ENCODE assay signal across 10 mouse cellular contexts in the genomic region with DNA sequence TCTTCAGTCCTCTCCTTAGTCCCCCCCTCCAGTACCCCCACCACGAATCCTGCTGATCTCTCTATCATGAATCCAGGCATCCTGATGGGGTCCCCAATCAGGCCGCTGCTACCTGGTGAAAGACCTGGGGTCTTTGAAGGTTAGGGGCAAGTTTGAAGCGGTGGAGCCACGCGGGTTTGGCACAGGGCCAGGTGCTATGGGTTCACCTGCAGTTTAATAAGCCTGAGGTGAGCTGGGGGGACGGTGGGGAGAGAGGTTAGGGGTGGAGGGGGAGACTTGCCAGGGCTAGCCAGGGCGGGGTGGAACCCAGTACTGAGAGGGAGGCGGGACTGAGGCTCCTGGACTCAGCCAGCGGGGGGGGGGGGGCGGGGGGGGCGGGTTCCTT. TPM values are rescaled to one million over a fixed set of nuclear protein-coding genes. Genes with fewer than 3 reads are reported as not detected.
DNase-seq lines count a peak whose midpoint lies in the region; ATAC-seq lines count a peak whose summit lies in the region.
"Had no signal": no experiment of that assay in that cellular context is flagged by ENCODE, and none has a peak within 500 bp of the region (broad histone marks: within the 10 kb centered on the region; RNA-seq: fewer than 3 reads in every experiment).

No protein-coding gene starts in this region.

- ATAC-seq in liver, embryonic 12.5 days, result no peak
- no peak for ATAC-seq in forebrain, embryonic 13.5 days
- ATAC-seq in limb, embryonic 12.5 days (ENCODE audit: insufficient number of reproducible peaks, insufficient read depth, low FRiP score, low TSS enrichment, low read depth), result no peak
- no peak for ATAC-seq in stomach, embryonic 14.5 days (ENCODE audit: insufficient number of reproducible peaks, insufficient read depth, low FRiP score, low read depth)

- no peak overlapping the region for H3K27ac ChIP-seq in liver, embryonic 12.5 days
- H3K27ac ChIP-seq in forebrain, embryonic 13.5 days, result no peak overlapping the region
- H3K27ac ChIP-seq in limb, embryonic 12.5 days, result no peak overlapping the region
- no peak overlapping the region for H3K27ac ChIP-seq in stomach, embryonic 14.5 days (ENCODE audit: low read length)

- H3K27me3 ChIP-seq in liver, embryonic 12.5 days (replicated peaks), result peaks cover 100% of the 10 kb centered on the region
- H3K27me3 ChIP-seq in forebrain, embryonic 13.5 days, result peaks cover 99% of the 10 kb centered on the region
- H3K27me3 ChIP-seq in limb, embryonic 12.5 days, result peaks cover 100% of the 10 kb centered on the region
- peaks cover 62% of the 10 kb centered on the region for H3K27me3 ChIP-seq in stomach, embryonic 14.5 days (ENCODE audit: control insufficient read depth, insufficient read depth, low read length)

- H3K9ac ChIP-seq in liver, embryonic 12.5 days, result no peak overlapping the region
- H3K9ac ChIP-seq in forebrain, embryonic 13.5 days, result no peak overlapping the region
- H3K9ac ChIP-seq in limb, embryonic 12.5 days (replicated peaks), result peak overlapping the region; percentile 47; the same call in 1 of the 2 replicates
- H3K9ac ChIP-seq in stomach, embryonic 14.5 days (replicated peaks; ENCODE audit: low read depth, low read length), result no peak overlapping the region

- no peaks in the 10 kb centered on the region for H3K9me3 ChIP-seq in liver, embryonic 12.5 days (replicated peaks)
- no peaks in the 10 kb centered on the region for H3K9me3 ChIP-seq in forebrain, embryonic 13.5 days (replicated peaks)
- no peaks in the 10 kb centered on the region for H3K9me3 ChIP-seq in limb, embryonic 12.5 days
- H3K9me3 ChIP-seq in stomach, embryonic 14.5 days (ENCODE audit: control insufficient read depth, low read depth, low read length), result no peaks in the 10 kb centered on the region

- 4% methylated on average over 6 of the region's 11 CpGs for WGBS in liver, embryonic 12.5 days (ENCODE audit: insufficient replicate concordance)
- 2% methylated on average over 7 of the region's 11 CpGs for WGBS in forebrain, embryonic 13.5 days
- WGBS in limb, embryonic 12.5 days, result 4% methylated on average over 11 of the region's 11 CpGs
- 2% methylated on average over 6 of the region's 11 CpGs for WGBS in stomach, embryonic 14.5 days

- no peak for DNase-seq in liver
- no peak for DNase-seq in urinary bladder, adult 18-20 months (ENCODE audit: low spot score in 2 of 2)
- no peak for DNase-seq in left cerebral cortex, adult 9 months (ENCODE audit: low spot score in 2 of 2)
- DNase-seq: gastrocnemius, postnatal 25 days; kidney, adult 9 months had no signal

- H3K4me3 ChIP-seq in liver, embryonic 12.5 days, result no peak overlapping the region
- H3K4me3 ChIP-seq in forebrain, embryonic 13.5 days, result peak overlapping the region; percentile 27
- H3K4me3 ChIP-seq in limb, embryonic 12.5 days (replicated peaks), result peak overlapping the region; percentile 35; the same call in 1 of the 2 replicates
- no peak overlapping the region for H3K4me3 ChIP-seq in stomach, embryonic 14.5 days (ENCODE audit: low read depth, low read length)

- 0 out of 2 replicates have a peak, but pooled peaks cover 11% of the 10 kb centered on the region for H3K4me1 ChIP-seq in liver, embryonic 12.5 days
- H3K4me1 ChIP-seq in forebrain, embryonic 13.5 days, result peaks cover 67% of the 10 kb centered on the region
- peaks cover 57% of the 10 kb centered on the region for H3K4me1 ChIP-seq in limb, embryonic 12.5 days (replicated peaks)
- peaks cover 24% of the 10 kb centered on the region; the same call in 1 of the 2 replicates for H3K4me1 ChIP-seq in stomach, embryonic 14.5 days (ENCODE audit: control insufficient read depth, insufficient read depth, low read length)

- H3K4me2 ChIP-seq in liver, embryonic 12.5 days, result peak overlapping the region; percentile 13; the same call in 1 of the 2 replicates
- peak overlapping the region; percentile 48 for H3K4me2 ChIP-seq in forebrain, embryonic 13.5 days
- H3K4me2 ChIP-seq in limb, embryonic 12.5 days, result peak overlapping the region; percentile 60
- peak overlapping the region; percentile 36; the same call in 1 of the 2 replicates for H3K4me2 ChIP-seq in stomach, embryonic 14.5 days (replicated peaks; ENCODE audit: low read depth, low read length)

- no peaks in the 10 kb centered on the region for H3K36me3 ChIP-seq in liver, embryonic 12.5 days
- H3K36me3 ChIP-seq in forebrain, embryonic 13.5 days (ENCODE audit: poor library complexity, severe bottlenecking), result no peaks in the 10 kb centered on the region
- H3K36me3 ChIP-seq in limb, embryonic 12.5 days, result no peaks in the 10 kb centered on the region
- H3K36me3 ChIP-seq in stomach, embryonic 14.5 days (ENCODE audit: control insufficient read depth, insufficient read depth, low read length), result no peaks in the 10 kb centered on the region

RNA-seq across cellular contexts. Expression of a gene that starts 3.8 kb away (rescaled TPM):
- not detected in 2 replicates for polyA plus RNA-seq in liver, embryonic 12.5 days (2016; fragmentation: Nextera tagmentation; extraction: Ambion mirVana)
- polyA plus RNA-seq in forebrain, embryonic 13.5 days (2015; fragmentation: Nextera tagmentation; extraction: Ambion mirVana), result 0.29 and 0.63 TPM in 2 replicates
- polyA plus RNA-seq in limb, embryonic 12.5 days (2016; fragmentation: Nextera tagmentation; extraction: Ambion mirVana), result 3.4 and 3.5 TPM in 2 replicates
- 2.0 and 3.1 TPM in 2 replicates for polyA plus RNA-seq in stomach, embryonic 14.5 days (2014; fragmentation: Nextera tagmentation; extraction: Ambion mirVana)

RNA-seq across cellular contexts. Expression of a gene that starts 23.4 kb away (rescaled TPM):
- 0.13 and 0.86 TPM in 2 replicates for polyA plus RNA-seq in liver, embryonic 12.5 days (2016; fragmentation: Nextera tagmentation; extraction: Ambion mirVana)
- 0.73 and 0.92 TPM in 2 replicates for polyA plus RNA-seq in forebrain, embryonic 13.5 days (2015; fragmentation: Nextera tagmentation; extraction: Ambion mirVana)
- polyA plus RNA-seq in limb, embryonic 12.5 days (2016; fragmentation: Nextera tagmentation; extraction: Ambion mirVana), result 38.7 and 40.5 TPM in 2 replicates
- 0.97 and 1.9 TPM in 2 replicates for polyA plus RNA-seq in stomach, embryonic 14.5 days (2014; fragmentation: Nextera tagmentation; extraction: Ambion mirVana)

RNA-seq across cellular contexts. Expression of a gene that starts 46.1 kb away (rescaled TPM):
- polyA plus RNA-seq in liver, embryonic 12.5 days (2016; fragmentation: Nextera tagmentation; extraction: Ambion mirVana), result 0.13 TPM in 1 of 2 replicates, not detected in the other
- polyA plus RNA-seq in forebrain, embryonic 13.5 days (2015; fragmentation: Nextera tagmentation; extraction: Ambion mirVana), result not detected in 2 replicates
- 0.46 and 0.47 TPM in 2 replicates for polyA plus RNA-seq in limb, embryonic 12.5 days (2016; fragmentation: Nextera tagmentation; extraction: Ambion mirVana)
- polyA plus RNA-seq in stomach, embryonic 14.5 days (2014; fragmentation: Nextera tagmentation; extraction: Ambion mirVana), result 0.12 and 0.21 TPM in 2 replicates

RNA-seq across cellular contexts. Expression of a gene that starts 59.6 kb away (rescaled TPM):
- polyA plus RNA-seq in liver, embryonic 12.5 days (2016; fragmentation: Nextera tagmentation; extraction: Ambion mirVana), result not detected in 2 replicates
- polyA plus RNA-seq in forebrain, embryonic 13.5 days (2015; fragmentation: Nextera tagmentation; extraction: Ambion mirVana), result 0.76 and 1.3 TPM in 2 replicates
- not detected in 2 replicates for polyA plus RNA-seq in limb, embryonic 12.5 days (2016; fragmentation: Nextera tagmentation; extraction: Ambion mirVana)
- 0.33 and 0.46 TPM in 2 replicates for polyA plus RNA-seq in stomach, embryonic 14.5 days (2014; fragmentation: Nextera tagmentation; extraction: Ambion mirVana)
- polyA plus RNA-seq: lung, embryonic 16.5 days had no signal

Comparison
In these comparisons a context has a peak if more than half of its experiments do, and no peak if none do; other contexts are left out.
1. H3K4me3 ChIP-seq: peak in forebrain, embryonic 13.5 days (single experiment) and limb, embryonic 12.5 days (single experiment); none in liver, embryonic 12.5 days (single experiment) and stomach, embryonic 14.5 days (single experiment).
2. RNA of a gene that starts 23.4 kb away (polyA plus RNA-seq): 38.7 to 40.5 TPM in limb, embryonic 12.5 days; 0.97 to 1.9 TPM in stomach, embryonic 14.5 days, 0.73 to 0.92 TPM in forebrain, embryonic 13.5 days and 0.13 to 0.86 TPM in liver, embryonic 12.5 days; every median in the first group is over 10 times any median in the second.
3. Peak in every context shown above with its lines, with median percentiles within 50 percentile points of each other: H3K4me2 ChIP-seq.